In the genomic region with DNA sequence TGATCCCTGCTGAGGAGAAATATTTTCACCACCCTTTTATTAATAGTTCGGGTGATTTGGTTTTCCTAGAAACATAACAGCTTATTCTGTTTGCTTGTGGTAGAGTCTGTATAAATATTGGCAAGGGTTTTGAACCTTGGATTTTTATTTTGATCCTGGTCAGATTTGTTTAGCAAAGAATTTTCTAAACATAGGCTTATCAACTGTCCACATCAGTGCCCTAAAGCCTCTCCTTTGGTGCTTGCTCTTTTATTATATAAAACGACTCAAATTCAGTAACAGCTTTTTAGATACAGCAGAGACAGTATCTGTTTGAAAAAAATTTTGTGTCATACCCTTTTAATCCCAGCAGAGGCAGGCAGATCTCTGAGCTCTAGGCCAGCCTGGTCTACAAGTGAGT, we compare ENCODE assay signal across 9 mouse cellular contexts. TPM values are rescaled to one million over a fixed set of nuclear protein-coding genes. Genes with fewer than 3 reads are reported as not detected.
DNase-seq lines count a peak whose midpoint lies in the region; ATAC-seq and TF ChIP-seq lines count a peak whose summit lies in the region.
"Had no signal": no experiment of that assay in that cellular context is flagged by ENCODE, and none has a peak within 500 bp of the region (broad histone marks: within the 10 kb centered on the region; RNA-seq: fewer than 3 reads in every experiment).

No protein-coding gene starts in this region.

- H3K79me2 ChIP-seq in macrophage (ENCODE audit: inconsistent target): peaks cover 31% of the 10 kb centered on the region

- ATAC-seq in heart, postnatal 0 days (ENCODE audit: insufficient read depth, low read depth): no peak
- ATAC-seq in hindbrain, embryonic 13.5 days (ENCODE audit: low FRiP score): no peak

- no peak for DNase-seq in heart, postnatal 0 days (ENCODE audit: low spot score)
- DNase-seq in heart, adult 18-20 months: no peak
- no peak for DNase-seq in urinary bladder, adult 18-20 months (ENCODE audit: low spot score in 2 of 2)
- DNase-seq in embryo, embryonic 10 days (ENCODE audit: low spot score): no peak
- no peak for DNase-seq in spleen, postnatal 4 days (ENCODE audit: low spot score in 2 of 2)
- DNase-seq: adrenal gland, postnatal 36 days had no signal

- peak overlapping the region; percentile 89; the same call in 1 of the 2 replicates for H3K4me3 ChIP-seq in heart, postnatal 0 days (ENCODE audit: low read depth, low read length)
- H3K4me3 ChIP-seq in E14TG2a.4 (replicated peaks; ENCODE audit: low read length) (peak overlapping the region; percentile 95), macrophage (ENCODE audit: inconsistent target) (peak overlapping the region; percentile 96)
- H3K4me3 ChIP-seq in hindbrain, embryonic 13.5 days: peak overlapping the region; percentile 80; the same call in 1 of the 2 replicates

- TF ChIP-seq EP300 in heart, postnatal 0 days (IDR thresholded peaks at IDR 0.05; ENCODE audit: low read depth): no peak

- H3K9ac ChIP-seq in heart, postnatal 0 days (replicated peaks; ENCODE audit: low read depth, low read length): no peak overlapping the region
- no peak overlapping the region for H3K9ac ChIP-seq in hindbrain, embryonic 13.5 days

- no peaks in the 10 kb centered on the region for H3K9me3 ChIP-seq in heart, postnatal 0 days (replicated peaks; ENCODE audit: control insufficient read depth, low read length)
- no peaks in the 10 kb centered on the region for H3K9me3 ChIP-seq in E14TG2a.4 (ENCODE audit: low read length)
- H3K9me3 ChIP-seq in hindbrain, embryonic 13.5 days: no peaks in the 10 kb centered on the region

- no peaks in the 10 kb centered on the region for H3K27me3 ChIP-seq in heart, postnatal 0 days (ENCODE audit: control insufficient read depth, insufficient read depth, low read length)
- no peaks in the 10 kb centered on the region for H3K27me3 ChIP-seq in E14TG2a.4 (ENCODE audit: insufficient read depth, low read length)
- no peaks in the 10 kb centered on the region for H3K27me3 ChIP-seq in hindbrain, embryonic 13.5 days

- peaks cover 7% of the 10 kb centered on the region for H3K4me1 ChIP-seq in heart, postnatal 0 days (ENCODE audit: control insufficient read depth, insufficient read depth)
- peaks cover 23% of the 10 kb centered on the region for H3K4me1 ChIP-seq in E14TG2a.4 (replicated peaks; ENCODE audit: low read depth, low read length)
- H3K4me1 ChIP-seq in hindbrain, embryonic 13.5 days (replicated peaks): peaks cover 25% of the 10 kb centered on the region

- H3K4me2 ChIP-seq in heart, postnatal 0 days (ENCODE audit: low read depth, low read length): peak overlapping the region; percentile 80; the same call in 1 of the 2 replicates
- H3K4me2 ChIP-seq in hindbrain, embryonic 13.5 days: peak overlapping the region; percentile 71

- 59% methylated on average over 2 of the region's 2 CpGs for WGBS in heart, postnatal 0 days
- 77% methylated on average over 2 of the region's 2 CpGs for WGBS in hindbrain, embryonic 13.5 days
- 53% methylated on average over 2 of the region's 2 CpGs for WGBS in macrophage (ENCODE audit: missing documents)

- no peak overlapping the region for H3K27ac ChIP-seq in heart, postnatal 0 days (ENCODE audit: low read depth)
- no peak overlapping the region for H3K27ac ChIP-seq in hindbrain, embryonic 13.5 days
- no peak overlapping the region for H3K27ac ChIP-seq in macrophage

- no peak for TF ChIP-seq CTCF in heart, postnatal 0 days (IDR thresholded peaks at IDR 0.05; ENCODE audit: low read depth)
- TF ChIP-seq CTCF in E14TG2a.4 (conservative IDR thresholded peaks at IDR 0.05; ENCODE audit: low read length): no peak

- peaks cover 19% of the 10 kb centered on the region for H3K36me3 ChIP-seq in heart, postnatal 0 days (replicated peaks; ENCODE audit: control insufficient read depth, insufficient read depth, low read length)
- H3K36me3 ChIP-seq in E14TG2a.4 (ENCODE audit: insufficient read depth, low read length): peaks cover 51% of the 10 kb centered on the region
- peaks cover 20% of the 10 kb centered on the region for H3K36me3 ChIP-seq in hindbrain, embryonic 13.5 days
- H3K36me3 ChIP-seq in macrophage (ENCODE audit: inconsistent target): 0 out of 2 replicates have a peak, but pooled peaks cover 4% of the 10 kb centered on the region

RNA-seq across cellular contexts. Expression of gene Ttll5, which starts 1.4 kb away (rescaled TPM):
- 16.8 and 21.2 TPM in 2 replicates for total RNA-seq in heart, postnatal 0 days (2014; rRNA removed; ENCODE audit: low replicate concordance)
- polyA plus RNA-seq in heart, postnatal 0 days (2015; fragmentation: Nextera tagmentation; extraction: Ambion mirVana): 5.9 and 6.3 TPM in 2 replicates
- total RNA-seq in heart, adult 18-20 months (2021): 10 to 100 TPM; 13.2 to 15.8 TPM
- polyA plus RNA-seq in hindbrain, embryonic 13.5 days (2015; fragmentation: Nextera tagmentation; extraction: Ambion mirVana): 12.1 and 14.2 TPM in 2 replicates
- 10 to 100 TPM; 20.9 to 75.9 (median 49.2) TPM for total RNA-seq in macrophage (2018; cell fraction: chromatin; rRNA removed)
- 1 to 10 TPM; 4.5 to 8.0 (median 6.4) TPM for total RNA-seq in macrophage (2018; cell fraction: cytosol; rRNA removed)
- 10 to 100 TPM in 22 of 26 experiments, 1 to 10 TPM in 4; 5.8 to 45.8 (median 18.8) TPM for total RNA-seq in macrophage (2018; cell fraction: nucleus; rRNA removed)
- 4.9 to 6.7 TPM (median 5.0 TPM) in 3 replicates for polyA plus RNA-seq in macrophage (2018)

RNA-seq across cellular contexts. Expression of gene Erg28, which starts 1.5 kb away (rescaled TPM):
- 14.2 and 28.8 TPM in 2 replicates for total RNA-seq in heart, postnatal 0 days (2014; rRNA removed; ENCODE audit: low replicate concordance)
- 27.7 and 30.2 TPM in 2 replicates for polyA plus RNA-seq in heart, postnatal 0 days (2015; fragmentation: Nextera tagmentation; extraction: Ambion mirVana)
- total RNA-seq in heart, adult 18-20 months (2021): 1 to 10 TPM; 4.7 to 8.0 TPM
- 88.4 and 97.1 TPM in 2 replicates for polyA plus RNA-seq in hindbrain, embryonic 13.5 days (2015; fragmentation: Nextera tagmentation; extraction: Ambion mirVana)
- total RNA-seq in macrophage (2018; cell fraction: chromatin; rRNA removed): 10 to 100 TPM in 16 of 26 experiments, 1 to 10 TPM in 10; 3.0 to 38.1 (median 13.4) TPM
- 10 to 100 TPM; 22.7 to 47.2 (median 35.2) TPM for total RNA-seq in macrophage (2018; cell fraction: cytosol; rRNA removed)
- 10 to 100 TPM in 23 of 26 experiments, 1 to 10 TPM in 3; 7.7 to 62.1 (median 23.2) TPM for total RNA-seq in macrophage (2018; cell fraction: nucleus; rRNA removed)
- polyA plus RNA-seq in macrophage (2018): 33.1 to 50.4 TPM (median 49.4 TPM) in 3 replicates
